Mouse (Mus musculus): Measurements from ENCODE around the gene Rab23. TPM values are rescaled to one million over a fixed set of nuclear protein-coding genes. Genes with fewer than 3 reads are reported as not detected.

Rab23 gene
- total and polyA plus RNA-seq, 2 experiments, result 4.5 to 13.6 TPM

DNA sequence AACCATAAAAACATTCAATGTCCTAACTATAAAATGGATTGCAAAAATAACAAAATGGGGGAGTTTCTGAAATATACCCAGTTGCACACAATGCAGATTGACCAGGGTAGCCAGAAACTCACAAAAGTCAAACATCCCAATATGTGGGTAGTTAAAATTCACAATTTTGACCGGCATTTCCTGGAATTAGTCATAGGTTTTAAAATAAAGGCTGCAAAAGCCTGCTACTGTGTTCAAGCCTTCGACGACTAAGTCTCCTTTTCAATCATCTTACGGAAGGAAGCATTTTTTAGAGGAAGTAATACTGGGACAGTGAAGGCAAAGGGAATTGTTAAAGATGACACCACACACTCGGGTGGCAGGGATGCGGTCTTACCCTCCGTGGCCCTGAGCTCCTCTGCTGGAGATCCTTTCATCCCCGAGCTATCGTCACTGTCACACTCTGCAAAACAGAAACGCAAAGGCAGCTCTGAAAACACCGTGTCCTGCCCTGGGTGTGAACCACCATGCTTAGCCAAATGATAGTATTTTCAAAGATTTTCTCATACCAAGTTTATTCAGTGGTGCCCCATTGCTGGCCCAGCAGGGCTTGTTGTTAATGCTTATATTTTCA lies 45.9 kb downstream of the Rab23 start:
- 93% methylated on average over 11 of the region's 11 CpGs for WGBS
- no peak overlapping the region for H3K9ac ChIP-seq (ENCODE audit: low read depth, low read length)
- TF ChIP-seq CTCF (IDR thresholded peaks at IDR 0.05; ENCODE audit: low read depth, low read length), result no peak
- no peak for TF ChIP-seq POLR2A (IDR thresholded peaks at IDR 0.05; ENCODE audit: extremely low read depth, insufficient read depth, low read length)
- H3K36me3 ChIP-seq (ENCODE audit: control insufficient read depth, insufficient read depth, low read length), result peaks cover 23% of the 10 kb centered on the region
- H3K4me1 ChIP-seq (ENCODE audit: control insufficient read depth, insufficient read depth, low read length), result peaks cover 5% of the 10 kb centered on the region
- no peak for DNase-seq (ENCODE audit: extremely low read depth, low read depth, low spot score)
- H3K79me2 ChIP-seq (ENCODE audit: control insufficient read depth, insufficient read depth, low read length), result no peaks in the 10 kb centered on the region
- H3K27ac ChIP-seq (replicated peaks; ENCODE audit: insufficient read depth, low read depth, low read length), result no peak overlapping the region
- no peaks in the 10 kb centered on the region for H3K27me3 ChIP-seq (ENCODE audit: control insufficient read depth, insufficient read depth, low read length)
- no peak overlapping the region for H3K4me3 ChIP-seq (ENCODE audit: insufficient read depth, low read depth, low read length)

DNA sequence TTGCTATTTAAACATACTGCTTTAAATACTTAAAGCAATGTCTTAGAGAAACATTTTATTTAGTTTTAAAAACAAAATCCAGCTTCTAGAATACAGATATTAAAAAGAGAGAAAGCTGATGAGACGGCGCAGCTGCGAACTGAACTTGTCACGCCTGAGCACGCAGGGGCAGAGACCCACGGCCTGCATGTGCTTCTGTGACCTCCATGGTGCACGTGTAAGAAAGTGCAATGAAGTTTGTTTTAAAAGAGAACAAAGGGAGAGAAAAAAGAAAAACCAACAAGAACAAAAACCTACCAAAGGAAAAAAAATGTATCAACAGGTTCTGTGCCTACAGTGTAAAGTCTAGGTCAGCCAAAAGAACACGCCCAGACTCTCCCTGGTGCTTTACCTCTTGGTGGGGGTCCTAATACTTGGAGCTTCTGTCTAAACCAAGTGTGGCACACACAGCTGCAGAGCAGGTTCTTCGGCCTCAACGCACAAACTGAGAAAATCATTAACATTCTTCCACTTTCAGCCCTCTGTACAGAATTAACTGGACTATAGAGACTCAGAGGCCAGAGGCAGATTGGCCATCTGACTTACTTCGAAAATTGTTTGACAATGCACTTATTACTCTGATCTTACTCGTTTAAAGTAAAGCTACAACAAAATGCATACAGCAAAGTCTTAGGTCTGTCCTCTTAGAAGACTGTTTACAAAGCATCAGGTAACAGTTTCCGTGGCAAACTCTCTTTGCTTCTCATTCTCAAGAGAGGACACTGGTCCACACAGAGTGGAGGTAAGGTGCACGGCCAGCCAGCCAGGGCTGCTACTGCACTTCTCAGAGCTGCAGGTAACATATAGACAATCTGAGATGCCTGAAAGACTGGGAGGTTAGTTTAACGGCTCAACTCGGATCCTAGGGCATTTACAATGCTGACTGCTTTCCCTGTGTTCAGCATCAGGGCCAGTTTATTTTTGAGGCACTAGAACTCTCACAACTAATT lies 47.1 kb downstream of the Rab23 start:
- Histone ChIP-seq H3K36me3 (ENCODE audit: control insufficient read depth, insufficient read depth, low read length) (peaks cover 28% of the 10 kb centered on the region), H3K79me2 (ENCODE audit: control insufficient read depth, insufficient read depth, low read length) (no peaks in the 10 kb centered on the region), H3K9ac (ENCODE audit: low read depth, low read length) (no peak overlapping the region), H3K4me1 (ENCODE audit: control insufficient read depth, insufficient read depth, low read length) (peaks cover 5% of the 10 kb centered on the region), H3K4me3 (ENCODE audit: insufficient read depth, low read depth, low read length) (no peak overlapping the region), H3K27ac (replicated peaks; ENCODE audit: insufficient read depth, low read depth, low read length) (no peak overlapping the region), H3K27me3 (ENCODE audit: control insufficient read depth, insufficient read depth, low read length) (no peaks in the 10 kb centered on the region)
- DNase-seq (ENCODE audit: extremely low read depth, low read depth, low spot score), result no peak
- no peak for TF ChIP-seq CTCF (IDR thresholded peaks at IDR 0.05; ENCODE audit: low read depth, low read length)
- TF ChIP-seq POLR2A (IDR thresholded peaks at IDR 0.05; ENCODE audit: extremely low read depth, insufficient read depth, low read length), result no peak
- WGBS, result 90% methylated on average over 16 of the region's 16 CpGs

DNA sequence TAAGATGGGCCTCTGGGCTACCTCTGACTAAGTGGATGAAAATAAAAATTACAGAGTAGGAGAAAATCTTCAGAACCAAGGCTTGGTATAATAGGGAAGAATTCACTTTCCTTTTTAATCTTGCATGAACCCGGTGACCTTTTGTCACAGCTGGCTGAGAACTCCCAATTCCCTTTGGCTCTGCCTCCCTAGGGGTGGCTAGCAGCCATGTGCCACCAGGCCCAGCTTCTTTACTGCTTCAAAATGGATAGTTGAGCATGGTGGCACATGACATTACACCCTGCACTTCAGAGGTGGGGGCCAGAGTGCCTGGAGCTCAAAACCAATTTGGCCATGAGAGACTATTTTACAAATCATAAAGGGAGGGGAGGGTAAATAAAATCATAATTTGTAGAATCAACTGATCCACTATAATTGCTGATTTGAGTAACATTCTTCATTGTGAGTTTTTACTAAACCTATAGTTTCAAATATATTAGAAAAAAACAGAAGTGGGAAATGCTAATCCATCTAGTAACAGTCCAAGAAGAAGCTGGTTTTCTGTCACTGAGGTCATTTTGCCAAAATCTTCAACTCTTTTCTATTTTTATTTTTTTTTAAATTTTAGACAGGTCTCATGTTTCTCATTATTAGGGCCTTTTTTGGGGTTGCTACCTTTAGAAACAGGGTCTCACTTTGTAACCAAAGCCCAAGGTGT lies 48.6 kb downstream of the Rab23 start:
- WGBS, result 57% methylated on average over 1 of the region's 1 CpGs
- DNase-seq (ENCODE audit: extremely low read depth, low read depth, low spot score), result peak; percentile 45
- Histone ChIP-seq H3K4me3 (ENCODE audit: insufficient read depth, low read depth, low read length) (no peak overlapping the region), H3K9ac (ENCODE audit: low read depth, low read length) (no peak overlapping the region), H3K27me3 (ENCODE audit: control insufficient read depth, insufficient read depth, low read length) (no peaks in the 10 kb centered on the region), H3K4me1 (ENCODE audit: control insufficient read depth, insufficient read depth, low read length) (peaks cover 5% of the 10 kb centered on the region), H3K27ac (replicated peaks; ENCODE audit: insufficient read depth, low read depth, low read length) (no peak overlapping the region), H3K79me2 (ENCODE audit: control insufficient read depth, insufficient read depth, low read length) (no peaks in the 10 kb centered on the region), H3K36me3 (ENCODE audit: control insufficient read depth, insufficient read depth, low read length) (peaks cover 36% of the 10 kb centered on the region)
- TF ChIP-seq CTCF (IDR thresholded peaks at IDR 0.05; ENCODE audit: low read depth, low read length) (no peak), POLR2A (IDR thresholded peaks at IDR 0.05; ENCODE audit: extremely low read depth, insufficient read depth, low read length) (no peak)

DNA sequence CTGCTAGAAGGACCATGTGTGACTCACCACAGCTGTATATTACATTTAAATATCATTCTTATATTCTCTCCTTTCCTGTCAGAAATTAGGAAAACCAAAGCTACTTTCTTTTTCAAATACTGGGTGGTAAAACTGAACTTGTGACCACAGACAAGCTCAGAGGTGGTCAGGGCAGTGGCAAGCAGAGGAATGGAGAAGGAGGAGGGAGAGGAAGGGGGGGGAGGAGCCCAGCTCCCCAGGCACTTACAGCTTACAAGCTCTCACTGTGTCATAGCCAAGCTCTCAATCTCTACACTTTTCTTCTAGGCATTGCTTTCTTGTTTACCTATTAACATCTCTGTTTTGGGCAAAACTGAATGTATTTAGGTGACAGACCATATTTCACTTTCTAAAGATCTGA lies 49.1 kb downstream of the Rab23 start:
- Histone ChIP-seq H3K27ac (replicated peaks; ENCODE audit: insufficient read depth, low read depth, low read length) (no peak overlapping the region), H3K4me3 (ENCODE audit: insufficient read depth, low read depth, low read length) (no peak overlapping the region), H3K79me2 (ENCODE audit: control insufficient read depth, insufficient read depth, low read length) (no peaks in the 10 kb centered on the region), H3K4me1 (ENCODE audit: control insufficient read depth, insufficient read depth, low read length) (peaks cover 5% of the 10 kb centered on the region), H3K36me3 (ENCODE audit: control insufficient read depth, insufficient read depth, low read length) (peaks cover 39% of the 10 kb centered on the region), H3K9ac (ENCODE audit: low read depth, low read length) (no peak overlapping the region), H3K27me3 (ENCODE audit: control insufficient read depth, insufficient read depth, low read length) (no peaks in the 10 kb centered on the region)
- TF ChIP-seq CTCF (IDR thresholded peaks at IDR 0.05; ENCODE audit: low read depth, low read length), result no peak
- no peak for TF ChIP-seq POLR2A (IDR thresholded peaks at IDR 0.05; ENCODE audit: extremely low read depth, insufficient read depth, low read length)
- DNase-seq (ENCODE audit: extremely low read depth, low read depth, low spot score), result no peak

DNA sequence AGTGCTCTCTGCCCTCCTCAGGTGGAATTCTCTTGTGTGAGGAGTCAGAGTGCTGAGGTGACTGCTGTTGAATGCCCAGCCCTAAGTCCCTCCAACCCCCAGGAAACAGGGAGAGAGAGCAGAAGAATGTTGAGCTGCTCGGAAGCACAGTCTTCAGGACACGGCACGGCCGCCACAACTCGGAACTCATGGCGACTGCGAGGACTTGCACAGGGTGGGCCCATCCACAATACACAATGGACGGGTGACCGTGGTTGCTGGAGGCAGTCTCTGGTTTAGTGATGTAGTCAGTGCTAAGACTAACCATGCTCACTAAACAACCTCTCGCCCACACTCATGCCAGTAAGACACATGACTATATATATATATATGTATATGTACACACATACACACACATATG lies 51.9 kb downstream of the Rab23 start:
- Histone ChIP-seq H3K4me1 (ENCODE audit: control insufficient read depth, insufficient read depth, low read length) (peaks cover 5% of the 10 kb centered on the region), H3K36me3 (ENCODE audit: control insufficient read depth, insufficient read depth, low read length) (peaks cover 36% of the 10 kb centered on the region), H3K27me3 (ENCODE audit: control insufficient read depth, insufficient read depth, low read length) (no peaks in the 10 kb centered on the region), H3K27ac (replicated peaks; ENCODE audit: insufficient read depth, low read depth, low read length) (no peak overlapping the region), H3K79me2 (ENCODE audit: control insufficient read depth, insufficient read depth, low read length) (no peaks in the 10 kb centered on the region), H3K4me3 (ENCODE audit: insufficient read depth, low read depth, low read length) (no peak overlapping the region), H3K9ac (ENCODE audit: low read depth, low read length) (no peak overlapping the region)
- no peak for DNase-seq (ENCODE audit: extremely low read depth, low read depth, low spot score)
- 97% methylated on average over 10 of the region's 10 CpGs for WGBS
- no peak for TF ChIP-seq POLR2A (IDR thresholded peaks at IDR 0.05; ENCODE audit: extremely low read depth, insufficient read depth, low read length)
